Mouse (Mus musculus) stomach, embryonic 14.5 days (tissue): ENCODE results near the gene Rtraf. TPM values are rescaled to one million over a fixed set of nuclear protein-coding genes. Genes with fewer than 3 reads are reported as not detected.

Source experiments
- ATAC-seq: fragments of 200-750 bp; cut with Nextera tagmentation; 2 replicates; pipeline ENCODE4 v1.8.0; 2017; ENCODE audit warnings: low read depth, moderate TSS enrichment; ENCODE audit not compliant: insufficient number of reproducible peaks, insufficient read depth, low FRiP score
- H3K27ac ChIP-seq: fragments of 300-500 bp; sonication (generic); 2 replicates; pipeline ENCODE4 v1.5.1; 2014; ENCODE audit warnings: mild to moderate bottlenecking, low read length, moderate library complexity, mixed read lengths
- H3K27me3 ChIP-seq: fragments of 300-500 bp; sonication (generic); 2 replicates; pipeline ENCODE4 v1.6.1; 2014; ENCODE audit warnings: low read length, control low read depth, mixed read lengths; ENCODE audit not compliant: control insufficient read depth, insufficient read depth
- H3K36me3 ChIP-seq: fragments of 300-500 bp; sonication (generic); 2 replicates; pipeline ENCODE4 v1.6.1; 2014; ENCODE audit warnings: mild to moderate bottlenecking, control low read depth, low read length, moderate library complexity, mixed read lengths; ENCODE audit not compliant: control insufficient read depth, insufficient read depth
- H3K4me1 ChIP-seq: fragments of 300-500 bp; sonication (generic); 2 replicates; pipeline ENCODE4 v1.6.1; 2014; ENCODE audit warnings: low read length, control low read depth, mixed read lengths; ENCODE audit not compliant: control insufficient read depth, insufficient read depth
- H3K4me2 ChIP-seq: fragments of 300-500 bp; sonication (generic); replicated peaks from 2 replicates; pipeline ENCODE4 v1.6.1; 2014; ENCODE audit warnings: low read depth, low read length, control low read depth
- H3K4me3 ChIP-seq: fragments of 300-500 bp; sonication (generic); 2 replicates; pipeline ENCODE4 v1.5.1; 2014; ENCODE audit warnings: low read depth, low read length, control low read depth
- H3K9ac ChIP-seq: fragments of 300-500 bp; sonication (generic); replicated peaks from 2 replicates; pipeline ENCODE4 v1.6.1; 2014; ENCODE audit warnings: low read depth, mild to moderate bottlenecking, control low read depth, low read length, moderate library complexity, mixed read lengths
- H3K9me3 ChIP-seq: fragments of 300-500 bp; sonication (generic); 2 replicates; pipeline ENCODE4 v1.6.1; 2016; ENCODE audit warnings: low read depth, low read length, control low read depth; ENCODE audit not compliant: control insufficient read depth
- WGBS: fragments of 180-500 bp; shearing (Covaris S2); extraction: QIAGEN DNeasy Blood & Tissue Kit; methylation state at CpG from one replicate; pipeline ENCODE4 v1.1.7; 2014; 5-methylcytosine and 5-hydroxymethylcytosine counted together
- polyA plus RNA-seq: library from polyadenylated mRNA; unstranded; fragments of >200 nt; fragmentation: Nextera tagmentation; extraction: Ambion mirVana; gene quantifications from 2 replicates; pipeline ENCODE4 v1.2.1, GENCODE M21; 2014

Gene Rtraf
- polyA plus RNA-seq, 1 experiment from 2014 or later = 218 TPM

DNA sequence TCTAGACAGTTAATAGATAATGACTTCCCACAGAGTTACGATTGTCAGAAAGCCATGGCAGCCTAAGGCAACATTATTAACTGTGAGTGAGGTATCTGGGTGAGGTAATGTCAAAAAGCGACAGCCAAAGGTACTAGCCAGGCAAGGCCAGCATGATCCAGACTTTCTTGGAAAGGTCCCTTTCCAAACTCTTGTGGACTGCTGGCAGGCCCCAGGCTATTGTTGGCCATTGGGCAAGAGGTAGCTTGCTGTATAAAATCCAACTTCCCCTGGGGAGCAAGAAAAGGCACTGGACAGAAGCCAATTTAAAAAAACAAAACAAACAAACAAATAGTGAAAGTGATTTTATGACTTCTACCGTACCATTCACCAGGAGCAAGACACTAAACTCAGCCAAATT lies 16.3 kb downstream of the Rtraf start:
- H3K4me2 ChIP-seq = no peak overlapping the region
- no peak for ATAC-seq
- H3K27ac ChIP-seq = no peak overlapping the region
- no peaks in the 10 kb centered on the region for H3K9me3 ChIP-seq
- no peaks in the 10 kb centered on the region for H3K27me3 ChIP-seq
- peaks cover 5% of the 10 kb centered on the region; the same call in 1 of the 2 replicates for H3K36me3 ChIP-seq
- H3K9ac ChIP-seq = no peak overlapping the region
- 88% methylated on average over 3 of the region's 3 CpGs for WGBS
- H3K4me3 ChIP-seq = no peak overlapping the region
- no peaks in the 10 kb centered on the region for H3K4me1 ChIP-seq

DNA sequence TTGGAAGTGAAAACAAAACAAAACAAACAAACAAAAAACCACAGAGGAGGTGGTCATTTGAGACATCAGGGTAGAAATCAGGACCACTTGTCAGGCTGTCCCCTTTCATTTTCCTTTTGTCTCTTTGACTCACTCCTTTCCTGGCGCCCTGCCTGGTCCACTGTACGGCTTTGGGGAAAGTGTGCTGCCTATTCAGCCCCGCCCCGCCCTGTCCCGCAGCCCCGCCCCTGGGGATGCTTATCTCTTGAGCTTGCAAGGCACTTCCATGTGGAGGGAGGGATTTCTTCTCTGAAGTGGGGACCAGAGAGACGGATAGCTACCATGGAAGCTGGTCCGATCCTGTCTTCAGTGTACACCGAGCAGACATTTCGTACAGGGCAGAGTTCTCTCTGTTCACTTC lies 20.0 kb downstream of the Rtraf start:
- H3K4me2 ChIP-seq = no peak overlapping the region
- H3K4me3 ChIP-seq = no peak overlapping the region
- H3K9ac ChIP-seq = no peak overlapping the region
- no peaks in the 10 kb centered on the region for H3K27me3 ChIP-seq
- H3K9me3 ChIP-seq = no peaks in the 10 kb centered on the region
- WGBS = 61% methylated on average over 10 of the region's 10 CpGs
- H3K36me3 ChIP-seq = peaks cover 3% of the 10 kb centered on the region; the same call in 1 of the 2 replicates
- H3K4me1 ChIP-seq = no peaks in the 10 kb centered on the region
- ATAC-seq = no peak
- no peak overlapping the region for H3K27ac ChIP-seq

DNA sequence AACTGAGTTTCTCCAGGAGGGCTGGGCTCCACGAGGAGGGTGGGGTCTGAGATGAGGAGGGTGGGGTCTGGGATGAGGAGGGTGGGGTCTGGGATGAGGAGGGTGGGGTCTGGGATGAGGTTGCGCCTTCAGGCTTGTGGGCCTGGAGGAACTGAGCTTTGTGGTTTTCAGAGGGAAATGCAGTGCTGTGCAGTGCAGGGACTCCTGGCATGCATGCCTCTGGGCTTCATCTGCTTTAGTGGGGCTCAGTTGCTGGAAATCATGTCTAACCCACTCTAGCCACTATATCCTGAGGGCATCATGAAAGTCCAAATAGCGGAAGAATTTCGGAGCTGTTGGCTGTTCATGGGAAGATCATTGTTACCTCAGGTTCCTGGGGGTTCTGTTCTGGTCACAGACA lies 20.4 kb downstream of the Rtraf start:
- no peaks in the 10 kb centered on the region for H3K27me3 ChIP-seq
- H3K27ac ChIP-seq = no peak overlapping the region
- no peak overlapping the region for H3K4me3 ChIP-seq
- no peaks in the 10 kb centered on the region for H3K4me1 ChIP-seq
- no peaks in the 10 kb centered on the region for H3K9me3 ChIP-seq
- no peak overlapping the region for H3K4me2 ChIP-seq
- ATAC-seq = no peak
- H3K9ac ChIP-seq = no peak overlapping the region
- 65% methylated on average over 4 of the region's 4 CpGs for WGBS
- peaks cover 3% of the 10 kb centered on the region; the same call in 1 of the 2 replicates for H3K36me3 ChIP-seq

DNA sequence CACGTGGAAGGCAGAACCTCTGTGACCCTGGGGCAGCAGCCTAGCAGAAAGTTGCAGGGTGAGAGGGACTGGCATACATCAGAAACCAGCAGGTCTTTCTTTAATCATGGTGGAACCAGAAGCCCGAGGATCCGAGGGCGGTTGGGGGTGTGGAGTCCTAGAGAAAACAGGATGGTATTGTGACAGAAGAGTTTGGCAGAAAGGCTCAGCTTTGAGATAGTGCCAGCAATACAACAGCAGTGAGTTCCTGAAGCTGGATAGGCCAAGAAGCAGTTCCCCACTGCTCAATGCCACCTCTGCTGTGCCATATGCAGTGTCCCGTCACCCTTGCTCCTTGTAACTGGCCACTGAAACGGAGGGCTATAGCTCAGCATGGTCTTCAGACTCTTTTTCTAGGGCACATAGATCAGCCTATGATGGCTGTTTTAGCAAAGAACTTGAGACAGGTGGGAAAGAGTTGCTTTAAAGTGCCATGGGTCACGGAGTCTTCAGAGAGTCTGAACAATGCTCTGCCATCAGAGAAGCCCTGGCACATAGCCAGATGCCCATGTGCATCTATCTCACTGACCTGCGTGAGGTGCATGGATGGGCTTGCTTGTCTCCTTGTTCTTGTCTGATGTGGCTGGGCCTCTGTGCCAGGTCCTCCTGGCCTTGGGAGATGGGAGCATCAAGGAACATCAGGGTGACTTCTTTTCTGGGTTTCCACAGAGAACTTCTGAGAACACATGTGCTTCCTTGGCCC lies 22.0 kb downstream of the Rtraf start:
- no peak for ATAC-seq
- H3K9me3 ChIP-seq = no peaks in the 10 kb centered on the region
- no peaks in the 10 kb centered on the region for H3K4me1 ChIP-seq
- H3K4me3 ChIP-seq = no peak overlapping the region
- no peak overlapping the region for H3K9ac ChIP-seq
- no peak overlapping the region for H3K27ac ChIP-seq
- WGBS = 90% methylated on average over 8 of the region's 8 CpGs
- H3K27me3 ChIP-seq = no peaks in the 10 kb centered on the region
- H3K36me3 ChIP-seq = peaks cover 3% of the 10 kb centered on the region; the same call in 1 of the 2 replicates
- no peak overlapping the region for H3K4me2 ChIP-seq

DNA sequence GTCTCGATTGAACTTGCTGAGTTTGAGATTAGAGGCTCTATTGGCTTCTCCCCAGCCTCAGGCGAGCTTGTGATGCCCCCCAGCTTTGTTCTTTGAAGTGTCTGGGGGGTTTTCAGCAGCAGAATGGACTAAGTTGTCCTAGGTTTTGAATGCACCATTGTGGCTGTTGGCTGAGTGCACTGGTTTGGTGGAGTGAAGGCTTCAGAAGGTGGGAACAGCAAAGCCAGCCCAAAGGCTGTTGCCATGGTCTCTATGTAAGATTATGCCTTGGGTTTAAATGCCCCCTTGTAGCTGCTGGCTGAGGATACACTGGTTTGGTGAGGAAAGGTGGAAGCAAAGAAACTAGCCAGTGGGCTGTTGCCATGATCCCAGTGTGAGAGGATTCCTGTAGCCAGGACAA lies 23.1 kb downstream of the Rtraf start:
- Histone ChIP-seq H3K27ac (no peak overlapping the region), H3K4me3 (no peak overlapping the region), H3K4me2 (no peak overlapping the region), H3K36me3 (peaks cover 3% of the 10 kb centered on the region; the same call in 1 of the 2 replicates), H3K4me1 (no peaks in the 10 kb centered on the region), H3K9ac (no peak overlapping the region), H3K27me3 (no peaks in the 10 kb centered on the region), H3K9me3 (no peaks in the 10 kb centered on the region)
- WGBS = 63% methylated on average over 2 of the region's 2 CpGs
- no peak for ATAC-seq

DNA sequence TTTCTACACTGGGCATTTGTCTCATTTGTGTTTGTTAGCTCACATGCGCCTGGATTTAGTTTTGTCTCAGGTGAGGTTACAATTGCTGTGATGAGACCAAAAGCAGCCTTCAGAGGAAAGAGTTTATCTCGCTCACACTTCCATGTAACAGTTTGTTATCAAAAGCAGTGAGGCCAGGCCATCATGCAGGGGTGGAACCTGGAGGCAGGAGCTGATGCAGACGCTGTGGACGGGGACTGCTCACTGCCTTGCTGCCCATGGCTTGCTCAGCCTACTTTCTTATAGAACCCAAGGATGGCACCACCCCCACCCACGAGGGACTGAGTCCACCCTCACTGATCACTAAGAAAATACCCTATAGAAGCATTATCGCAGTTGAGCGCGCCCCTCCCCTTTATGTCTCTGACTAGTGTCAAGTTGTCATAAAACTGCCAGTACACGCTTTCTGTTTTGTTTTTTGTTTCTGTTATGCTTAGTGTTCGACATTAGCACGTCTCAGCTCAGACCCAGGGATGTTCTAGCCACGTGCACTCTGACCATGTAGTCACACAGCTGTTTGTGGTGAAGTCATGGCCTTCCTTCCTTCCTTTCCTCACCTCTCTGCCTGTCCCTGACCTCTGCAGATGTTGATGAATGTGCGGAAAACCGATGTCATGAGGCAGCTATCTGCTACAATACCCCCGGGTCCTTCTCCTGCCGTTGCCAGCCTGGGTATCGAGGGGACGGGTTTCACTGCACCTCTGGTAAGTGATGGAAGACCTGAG lies 26.9 kb downstream of the Rtraf start:
- no peaks in the 10 kb centered on the region for H3K4me1 ChIP-seq
- H3K27me3 ChIP-seq = no peaks in the 10 kb centered on the region
- H3K9ac ChIP-seq = no peak overlapping the region
- no peak overlapping the region for H3K27ac ChIP-seq
- peaks cover 3% of the 10 kb centered on the region; the same call in 1 of the 2 replicates for H3K36me3 ChIP-seq
- 75% methylated on average over 18 of the region's 18 CpGs for WGBS
- no peak overlapping the region for H3K4me3 ChIP-seq
- no peaks in the 10 kb centered on the region for H3K9me3 ChIP-seq
- no peak for ATAC-seq
- no peak overlapping the region for H3K4me2 ChIP-seq

DNA sequence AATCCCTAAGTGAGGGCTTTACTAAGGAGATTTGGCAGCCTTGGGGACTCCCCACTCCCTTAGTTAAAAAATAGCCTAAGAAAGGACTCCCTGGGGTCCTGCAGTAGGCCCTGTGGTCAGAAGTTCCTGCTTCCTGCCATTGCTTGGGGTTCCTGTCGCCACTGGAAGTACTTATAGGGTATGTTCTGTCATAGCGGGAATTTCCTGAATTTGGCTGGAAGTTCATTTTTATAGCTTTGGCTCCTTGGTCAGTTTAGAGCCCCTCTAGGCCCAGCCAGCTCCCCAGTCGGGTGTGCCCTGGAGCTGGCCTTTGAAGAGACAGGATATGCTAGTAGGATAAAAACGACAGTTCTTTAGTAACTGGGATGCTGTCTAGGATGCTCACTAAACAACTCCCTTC lies 28.7 kb downstream of the Rtraf start:
- H3K9ac ChIP-seq = no peak overlapping the region
- no peaks in the 10 kb centered on the region for H3K27me3 ChIP-seq
- H3K4me2 ChIP-seq = no peak overlapping the region
- H3K36me3 ChIP-seq = no peaks in the 10 kb centered on the region; the same call in 1 of the 2 replicates
- no peak overlapping the region for H3K4me3 ChIP-seq
- no peak for ATAC-seq
- H3K9me3 ChIP-seq = no peaks in the 10 kb centered on the region
- no peak overlapping the region for H3K27ac ChIP-seq
- H3K4me1 ChIP-seq = no peaks in the 10 kb centered on the region
- 65% methylated on average over 4 of the region's 4 CpGs for WGBS

DNA sequence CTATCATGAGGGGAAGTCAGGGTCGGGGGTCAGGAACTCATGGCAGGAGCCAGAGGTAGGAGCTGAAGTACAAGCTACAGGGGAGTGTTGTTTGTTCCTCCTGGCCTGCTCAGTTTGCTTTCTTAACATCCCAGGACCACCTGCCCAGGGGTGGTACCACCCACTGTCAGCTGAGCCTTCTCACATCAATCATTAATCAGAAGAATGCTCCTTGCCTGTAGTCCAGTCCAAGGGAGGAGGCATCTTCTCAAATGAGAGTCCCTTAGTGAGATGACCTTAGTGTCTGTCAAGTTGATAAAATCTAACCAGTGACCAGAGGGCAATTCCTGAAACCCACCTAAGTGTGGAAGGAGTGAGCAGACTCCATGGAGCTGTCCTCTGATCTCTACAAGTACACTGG lies 35.2 kb downstream of the Rtraf start:
- Histone ChIP-seq H3K27me3 (no peaks in the 10 kb centered on the region), H3K27ac (no peak overlapping the region), H3K36me3 (no peaks in the 10 kb centered on the region), H3K4me3 (no peak overlapping the region), H3K4me1 (no peaks in the 10 kb centered on the region), H3K9ac (no peak overlapping the region), H3K4me2 (no peak overlapping the region), H3K9me3 (no peaks in the 10 kb centered on the region)
- WGBS = 54% methylated on average over 1 of the region's 1 CpGs
- ATAC-seq = no peak
